Mouse (Mus musculus) G1E (cell line): Measurements from ENCODE around the gene Olfr67. TPM values are rescaled to one million over a fixed set of nuclear protein-coding genes. Genes with fewer than 3 reads are reported as not detected.
"Not testable (repeated sequence)": the region's sequence is repeated elsewhere in the genome, so short reads cannot be mapped to it uniquely, and the experiment has no call there.

Source experiments
- ATAC-seq: 2 replicates; pipeline ENCODE4 v1.8.0; 2016; ENCODE audit warnings: mild to moderate bottlenecking; ENCODE audit not compliant: insufficient number of reproducible peaks, poor library complexity, low FRiP score, severe bottlenecking; ENCODE audit errors: extremely low read depth
- DNase-seq: peaks from one replicate; pipeline ENCODE4 v3.0.0; 2012; ENCODE audit warnings: low spot score
- H3K27me3 ChIP-seq: 2 replicates; pipeline ENCODE4 v1.6.1; 2012; ENCODE audit warnings: mild to moderate bottlenecking, low read length, inconsistent platforms; ENCODE audit not compliant: insufficient read depth
- H3K36me3 ChIP-seq: replicated peaks from 2 replicates; pipeline ENCODE3; 2012; ENCODE audit warnings: mild to moderate bottlenecking, inconsistent platforms
- H3K4me1 ChIP-seq: 2 replicates; pipeline ENCODE4 v1.6.1; 2012; ENCODE audit warnings: low read depth, low read length, inconsistent platforms, mixed read lengths; ENCODE audit not compliant: insufficient read depth
- H3K4me3 ChIP-seq: 2 replicates; pipeline ENCODE4 v1.5.1; 2012; ENCODE audit warnings: low read depth, mild to moderate bottlenecking, inconsistent platforms, low read length, moderate library complexity, mixed read lengths
- H3K9me3 ChIP-seq: replicated peaks from 2 replicates; pipeline ENCODE4 v1.6.1; 2012; ENCODE audit warnings: inconsistent platforms
- CTCF ChIP-seq: IDR thresholded peaks from 2 replicates; pipeline ENCODE4 v1.5.1; 2012; ENCODE audit warnings: low read depth, low read length, inconsistent platforms, mixed read lengths
- GATA1 ChIP-seq: IDR thresholded peaks from 2 replicates; pipeline ENCODE4 v1.6.1; 2012; ENCODE audit warnings: borderline replicate concordance, low read length, inconsistent platforms, mixed read lengths
- GATA2 ChIP-seq: IDR thresholded peaks from 2 replicates; pipeline ENCODE4 v1.6.1; 2012; ENCODE audit warnings: low read depth, low read length, inconsistent platforms, borderline replicate concordance
- POLR2AphosphoS5 ChIP-seq: IDR thresholded peaks from 2 replicates; pipeline ENCODE4 v1.6.1; 2012; ENCODE audit warnings: low read depth, low read length, inconsistent platforms; ENCODE audit not compliant: insufficient replicate concordance
- TAL1 ChIP-seq: conservative IDR thresholded peaks from 2 replicates; pipeline ENCODE4 v1.6.1; 2012; ENCODE audit warnings: low read depth, low read length, inconsistent platforms, mixed read lengths
- polyA plus RNA-seq: library from polyadenylated mRNA; stranded (reverse); fragments of >175 nt; gene quantifications from 2 replicates; pipeline ENCODE4 v1.2.3, GENCODE M21; 2012
- total RNA-seq, 2 experiments: library from RNA; stranded (forward) in 1 of 2; stranded (reverse) in 1 of 2; fragments of 200-1000 nt in 1 of 2; fragments of >200 nt in 1 of 2; fragmentation: Nextera tagmentation in 1 of 2; gene quantifications; 2 replicates each; pipeline ENCODE4 v1.2.3; 2014 to 2017

The Olfr67 gene
- total RNA-seq (2014; fragmentation: Nextera tagmentation) = not detected in 2 replicates
- total RNA-seq (2017) = not detected in 2 replicates
- polyA plus RNA-seq = 0.01 TPM in 1 of 2 replicates, not detected in the other

DNA sequence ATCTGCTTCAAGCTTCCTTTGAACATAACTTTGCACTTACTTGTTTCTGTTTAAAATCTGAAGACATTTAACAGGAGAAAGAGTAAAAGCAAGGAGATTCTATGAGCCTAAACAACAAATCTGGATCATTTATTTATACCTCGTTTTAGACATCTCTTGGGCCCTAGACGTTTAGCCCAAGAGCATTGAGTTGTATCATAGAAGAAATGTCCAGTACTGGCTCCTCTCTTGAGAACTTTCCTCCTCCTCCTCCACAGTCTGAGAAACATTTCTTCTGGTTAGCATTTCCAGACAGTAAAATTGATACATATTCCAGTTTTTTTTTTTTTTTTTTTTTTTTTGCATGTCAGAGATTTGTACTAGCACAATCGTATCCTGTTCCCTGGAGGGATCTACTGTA is at the start of gene Olfr67:
Olfr67 (minus strand) TSS at position 101 of the 400 bp plus-strand sequence.
- Histone ChIP-seq H3K27me3 (no peaks in the 10 kb centered on the region), H3K4me3 (no peak within 1 kb of the TSS), H3K9me3 (no peaks in the 10 kb centered on the region), H3K4me1 (0 out of 2 replicates have a peak, but pooled peaks cover 5% of the 10 kb centered on the region), H3K36me3 (no peaks in the 10 kb centered on the region)
- TF ChIP-seq GATA2 (no peak), GATA1 (no peak), CTCF (no peak), TAL1 (no peak), POLR2AphosphoS5 (no peak)
- no peak for DNase-seq
- ATAC-seq = no peak

DNA sequence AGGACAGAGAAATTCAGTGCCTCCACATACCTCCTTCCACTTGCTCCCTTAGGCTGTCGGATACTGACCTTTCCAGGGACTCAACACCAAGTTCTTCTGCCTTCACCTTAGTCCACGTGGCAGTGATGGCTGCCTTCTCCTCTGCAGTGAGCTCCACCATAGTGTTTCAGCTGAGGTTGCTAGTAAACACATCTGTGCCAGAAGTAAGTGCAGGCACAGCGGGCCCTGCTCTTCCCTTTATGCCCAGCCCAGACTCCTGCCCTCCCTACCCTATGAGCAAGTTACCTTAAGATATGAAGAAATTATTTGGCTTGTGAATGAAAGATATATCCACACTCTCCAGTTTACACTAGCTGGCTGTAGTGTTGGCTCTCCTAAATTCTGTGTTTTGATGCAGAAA is 48.6 kb upstream of the Olfr67 start, which contains the start of gene Hbb-bh2:
Hbb-bh2 (minus strand) TSS at position 253 of the 400 bp plus-strand sequence.
- H3K27me3 ChIP-seq = no peaks in the 10 kb centered on the region
- no peaks in the 10 kb centered on the region for H3K36me3 ChIP-seq
- H3K4me3 ChIP-seq = no peak within 1 kb of the TSS
- DNase-seq (no peak), ATAC-seq (no peak)
- H3K4me1 ChIP-seq = peaks cover 28% of the 10 kb centered on the region
- H3K9me3 ChIP-seq = no peaks in the 10 kb centered on the region
- TF ChIP-seq CTCF (no peak), GATA1 (no peak), TAL1 (no peak), GATA2 (no peak), POLR2AphosphoS5 (no peak)

DNA sequence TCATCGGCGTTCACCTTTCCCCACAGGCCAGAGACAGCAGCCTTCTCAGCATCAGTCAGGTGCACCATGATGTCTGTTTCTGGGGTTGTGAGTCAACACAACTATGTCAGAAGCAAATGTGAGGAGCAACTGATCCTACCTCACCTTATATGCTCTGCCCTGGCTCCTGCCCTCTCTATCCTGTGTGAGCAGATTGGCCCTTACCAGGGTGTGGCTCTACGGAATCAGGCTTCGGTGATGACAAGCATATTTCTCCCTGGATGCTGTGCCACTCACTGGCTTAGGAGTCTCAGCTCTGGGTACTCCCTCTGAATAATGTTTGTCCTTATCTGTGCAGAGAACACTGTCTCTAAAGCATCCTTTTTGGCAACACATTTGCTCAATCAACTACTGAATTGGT is 36.2 kb upstream of the Olfr67 start, which contains the start of gene Hbb-bs:
Hbb-bs (minus strand) TSS at position 289 of the 400 bp plus-strand sequence.
- DNase-seq (no peak), ATAC-seq (peak; percentile 60)
- no peak for TF ChIP-seq POLR2AphosphoS5
- no peak for TF ChIP-seq GATA2
- Histone ChIP-seq H3K4me3 (no peak within 1 kb of the TSS; the same call in 1 of the 2 replicates), H3K4me1 (peaks cover 17% of the 10 kb centered on the region), H3K27me3 (no peaks in the 10 kb centered on the region), H3K36me3 (no peaks in the 10 kb centered on the region), H3K9me3 (no peaks in the 10 kb centered on the region)

DNA sequence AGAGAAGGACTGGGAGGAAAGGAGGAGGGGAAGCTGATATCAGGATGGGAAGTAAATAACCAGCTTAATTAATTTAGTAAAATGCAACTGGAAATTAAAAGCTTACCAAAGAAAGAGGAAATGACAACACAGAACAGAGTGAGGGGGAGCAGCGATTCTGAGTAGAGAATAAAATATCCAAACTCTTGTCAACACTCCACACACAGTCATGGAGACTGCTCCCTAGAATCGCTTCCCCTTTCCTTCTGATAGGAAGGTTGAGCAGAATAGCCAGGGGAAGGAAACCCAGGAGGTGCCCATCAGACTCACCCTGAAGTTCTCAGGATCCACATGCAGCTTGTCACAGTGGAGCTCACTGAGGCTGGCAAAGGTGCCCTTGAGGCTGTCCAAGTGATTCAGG is 35.5 kb upstream of the Olfr67 start:
- not testable (repeated sequence) for DNase-seq, H3K36me3 ChIP-seq, H3K9me3 ChIP-seq, H3K4me3 ChIP-seq, H3K27me3 ChIP-seq
- peaks cover 17% of the 10 kb centered on the region for H3K4me1 ChIP-seq
- ATAC-seq = 0 out of 2 replicates have a peak, but pooled peaks have one; percentile 16

DNA sequence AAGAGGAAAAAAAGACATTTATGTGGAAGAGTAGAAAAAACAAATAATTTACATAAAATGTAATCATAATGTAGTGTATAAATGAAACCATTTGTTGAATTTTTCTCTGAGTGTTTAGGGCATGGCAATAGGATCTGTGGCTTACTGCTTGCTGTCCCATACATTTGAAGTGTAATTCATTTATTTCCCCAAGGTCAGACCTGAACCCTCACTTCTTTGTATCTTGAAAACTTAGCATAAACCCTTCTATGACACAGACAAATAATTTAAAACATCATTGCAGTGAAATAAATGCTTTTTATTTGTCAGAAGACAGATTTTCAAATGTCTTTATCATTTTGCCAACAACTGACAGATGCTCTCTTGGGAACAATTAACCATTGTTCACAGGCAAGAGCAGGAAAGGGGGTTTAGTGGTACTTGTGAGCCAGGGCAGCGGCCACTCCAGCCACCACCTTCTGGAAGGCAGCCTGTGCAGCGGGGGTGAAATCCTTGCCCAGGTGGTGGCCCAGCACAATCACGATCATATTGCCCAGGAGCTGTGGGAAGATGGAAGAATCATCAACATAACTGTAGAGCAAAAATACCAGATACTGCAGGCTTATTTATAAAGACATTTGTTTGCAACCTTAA is 34.8 kb upstream of the Olfr67 start:
- no peak overlapping the region for H3K4me3 ChIP-seq
- H3K27me3 ChIP-seq = no peaks in the 10 kb centered on the region
- no peak for TF ChIP-seq TAL1
- H3K9me3 ChIP-seq = no peaks in the 10 kb centered on the region
- ATAC-seq = no peak
- H3K36me3 ChIP-seq = no peaks in the 10 kb centered on the region
- no peak for DNase-seq
- peaks cover 17% of the 10 kb centered on the region for H3K4me1 ChIP-seq

DNA sequence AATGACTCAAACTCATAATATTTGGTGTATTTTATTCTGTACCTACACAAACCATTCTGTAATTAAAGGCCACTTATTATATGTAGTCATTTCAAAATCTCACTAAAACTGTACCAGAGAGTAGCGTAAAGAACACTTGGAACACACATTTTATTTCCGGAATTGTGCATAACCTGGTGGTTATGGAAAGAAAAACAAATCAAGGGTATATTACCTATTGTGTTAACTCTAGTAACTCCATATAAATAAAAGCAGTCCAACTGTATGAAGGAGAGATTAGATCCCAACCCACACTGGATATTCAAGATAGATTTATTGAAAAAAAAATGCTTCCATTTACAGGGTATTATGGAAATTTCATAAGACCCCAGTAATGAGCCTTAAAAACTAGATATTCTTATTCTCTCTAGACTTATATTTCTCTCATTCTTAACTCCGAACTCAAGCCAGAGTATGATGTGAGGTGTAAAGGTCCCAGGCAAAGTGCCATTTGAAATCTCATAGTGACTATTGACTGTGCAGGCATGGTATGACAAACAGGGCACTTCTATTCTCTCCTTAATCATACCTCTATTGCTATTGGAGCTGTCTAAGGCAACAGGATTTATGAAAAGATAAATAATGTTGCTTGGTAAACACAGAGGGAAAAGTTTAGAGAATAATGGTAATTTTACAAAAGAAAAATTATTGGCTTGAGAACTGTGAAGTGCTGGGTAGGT is 34.1 kb upstream of the Olfr67 start:
- peaks cover 17% of the 10 kb centered on the region for H3K4me1 ChIP-seq
- no peak overlapping the region for H3K4me3 ChIP-seq
- H3K27me3 ChIP-seq = no peaks in the 10 kb centered on the region
- DNase-seq = no peak
- H3K9me3 ChIP-seq = no peaks in the 10 kb centered on the region
- TF ChIP-seq POLR2AphosphoS5 = no peak
- TF ChIP-seq TAL1 = no peak
- TF ChIP-seq CTCF = no peak
- TF ChIP-seq GATA1 = no peak
- TF ChIP-seq GATA2 = no peak
- H3K36me3 ChIP-seq = no peaks in the 10 kb centered on the region
- no peak for ATAC-seq
